In the genomic region with DNA sequence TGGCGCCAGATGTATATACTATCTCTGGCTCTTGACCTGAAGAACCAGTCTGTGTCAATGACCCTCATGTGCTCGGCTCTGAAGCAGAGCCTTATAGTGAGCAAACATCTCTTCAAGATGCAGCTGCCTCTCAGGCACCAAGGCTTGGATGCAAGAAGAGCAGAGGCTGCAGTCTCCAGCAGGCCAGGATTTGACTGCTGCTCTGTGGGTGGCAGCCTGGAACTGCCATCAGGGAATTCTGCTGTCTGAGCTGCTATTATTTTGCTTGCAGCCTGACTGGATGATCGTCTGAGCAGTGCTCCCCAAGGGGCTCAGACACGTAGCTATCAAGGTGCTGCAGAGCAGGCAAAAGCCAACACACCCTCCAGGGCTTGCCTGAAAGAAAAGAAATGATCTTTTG, we compare ENCODE assay signal across 25 mouse cellular contexts. TPM values are rescaled to one million over a fixed set of nuclear protein-coding genes. Genes with fewer than 3 reads are reported as not detected.
A peak's percentile ranks its signal among the peaks of the same experiment; 100 is the strongest.
DNase-seq lines count a peak whose midpoint lies in the region.
"Had no signal": no experiment of that assay in that cellular context is flagged by ENCODE, and none has a peak within 500 bp of the region (broad histone marks: within the 10 kb centered on the region; RNA-seq: fewer than 3 reads in every experiment).

No protein-coding gene starts in this region.

- peak; percentile 57 to 77 for DNase-seq in layer of hippocampus, adult 18-20 months (ENCODE audit: low spot score in 2 of 2)
- DNase-seq in layer of hippocampus, postnatal 14 days (ENCODE audit: low spot score in 2 of 2) = no peak
- DNase-seq in brain, adult 2 months (ENCODE audit: low read depth, low spot score) = peak; percentile 67
- DNase-seq in embryonic facial prominence, embryonic 10.5 days (ENCODE audit: low spot score) = no peak
- peak; percentile 62 to 66 for DNase-seq in layer of hippocampus, postnatal 36 days
- DNase-seq in kidney, postnatal 36 days = no peak
- DNase-seq in ovary, postnatal 10 days (ENCODE audit: low spot score) = no peak
- DNase-seq in ovary, postnatal 36 days (ENCODE audit: low spot score) = no peak
- DNase-seq: adrenal gland, adult 2 months; cerebellum, adult 9-11 months; gastrocnemius, postnatal 25 days; kidney, postnatal 4 days; thymus, adult 2 months had no signal

- no peaks in the 10 kb centered on the region for H3K27me3 ChIP-seq in embryonic facial prominence, embryonic 10.5 days (replicated peaks; ENCODE audit: low read depth, poor library complexity, severe bottlenecking)

- H3K9me3 ChIP-seq in embryonic facial prominence, embryonic 10.5 days = no peaks in the 10 kb centered on the region
- H3K9me3 ChIP-seq: forebrain, embryonic 10.5 days; neural tube, embryonic 12.5 days had no signal

- WGBS in embryonic facial prominence, embryonic 10.5 days = 34% methylated on average over 4 of the region's 4 CpGs

- no peaks in the 10 kb centered on the region for H3K36me3 ChIP-seq in embryonic facial prominence, embryonic 10.5 days (replicated peaks)
- H3K36me3 ChIP-seq: forebrain, embryonic 10.5 days; neural tube, embryonic 12.5 days had no signal

- H3K27ac ChIP-seq in embryonic facial prominence, embryonic 10.5 days (replicated peaks) = peak overlapping the region; percentile 27; the same call in 1 of the 2 replicates
- H3K27ac ChIP-seq: forebrain, embryonic 10.5 days; liver, embryonic 14.5 days; macrophage; neural tube, embryonic 12.5 days had no signal

- H3K4me3 ChIP-seq in embryonic facial prominence, embryonic 10.5 days = no peak overlapping the region
- H3K4me3 ChIP-seq: forebrain, embryonic 10.5 days; neural tube, embryonic 12.5 days had no signal

- H3K4me1 ChIP-seq in embryonic facial prominence, embryonic 10.5 days = peaks cover 30% of the 10 kb centered on the region

RNA-seq across cellular contexts. Expression of a gene that starts 28.9 kb away (rescaled TPM):
- total RNA-seq in layer of hippocampus, adult 18-20 months (2021) = not detected
- not detected for total RNA-seq in layer of hippocampus, postnatal 14 days (2021)
- polyA plus RNA-seq in embryonic facial prominence, embryonic 10.5 days (2016; fragmentation: Nextera tagmentation; extraction: Ambion mirVana) = not detected in 2 replicates
- not detected for total RNA-seq in layer of hippocampus, postnatal 36 days (2021)
- total RNA-seq: adrenal gland, adult 2 months; gastrocnemius, postnatal 25 days; left cerebral cortex, postnatal 10 days; monocyte, adult 5-6 weeks had no signal
- polyA plus RNA-seq: adrenal gland, adult 2 months; forebrain, embryonic 10.5 days; heart, postnatal 0 days; hindbrain, embryonic 11.5 days; kidney, embryonic 14.5 days; lung, embryonic 16.5 days; macrophage; midbrain, embryonic 11.5 days; neural tube, embryonic 12.5 days; urinary bladder, adult 2 months had no signal

RNA-seq across cellular contexts. Expression of a gene that starts 47.5 kb away (rescaled TPM):
- total RNA-seq in layer of hippocampus, adult 18-20 months (2021) = 100 to 1,000 TPM; 286 to 295 TPM
- 100 to 1,000 TPM; 229 to 240 TPM for total RNA-seq in layer of hippocampus, postnatal 14 days (2021)
- polyA plus RNA-seq in embryonic facial prominence, embryonic 10.5 days (2016; fragmentation: Nextera tagmentation; extraction: Ambion mirVana) = 208 and 219 TPM in 2 replicates
- total RNA-seq in layer of hippocampus, postnatal 36 days (2021) = 100 to 1,000 TPM; 258 to 289 TPM

Comparison
In these comparisons a context has a peak if more than half of its experiments do, and no peak if none do; other contexts are left out.
1. DNase-seq: peak in layer of hippocampus, adult 18-20 months (2 of 2), brain, adult 2 months (single experiment) and layer of hippocampus, postnatal 36 days (2 of 2); none in layer of hippocampus, postnatal 14 days (0 of 2), embryonic facial prominence, embryonic 10.5 days (single experiment), kidney, postnatal 36 days (0 of 2), ovary, postnatal 10 days (single experiment) and ovary, postnatal 36 days (single experiment).